ENCODE assay signal across 20 mouse cellular contexts in the genomic region with DNA sequence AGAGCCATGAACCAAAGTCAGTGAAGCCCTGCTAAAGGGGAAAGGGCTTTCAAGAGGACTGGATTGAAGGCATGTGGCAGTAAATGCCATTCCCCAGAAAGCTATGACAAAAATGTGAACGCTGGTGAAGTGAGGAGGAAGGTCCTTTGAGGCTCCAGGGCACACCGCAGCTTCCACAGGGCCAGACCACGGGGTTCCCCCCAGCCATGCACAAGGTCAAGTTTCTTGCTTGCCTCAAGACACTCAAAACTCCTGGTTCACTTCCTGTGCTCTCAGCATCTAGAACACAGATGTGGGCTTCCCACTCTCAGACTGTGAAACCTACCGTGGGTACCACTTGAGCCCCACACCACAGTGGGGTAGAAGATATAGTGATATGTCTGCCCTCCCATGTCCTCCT. TPM values are rescaled to one million over a fixed set of nuclear protein-coding genes. Genes with fewer than 3 reads are reported as not detected.
A peak's percentile ranks its signal among the peaks of the same experiment; 100 is the strongest.
DNase-seq lines count a peak whose midpoint lies in the region; ATAC-seq and TF ChIP-seq lines count a peak whose summit lies in the region.
"Had no signal": no experiment of that assay in that cellular context is flagged by ENCODE, and none has a peak within 500 bp of the region (broad histone marks: within the 10 kb centered on the region; RNA-seq: fewer than 3 reads in every experiment).

No protein-coding gene starts in this region.

- 38% methylated on average over 4 of the region's 4 CpGs for WGBS in heart, postnatal 0 days
- 75% methylated on average over 4 of the region's 4 CpGs for WGBS in kidney, embryonic 14.5 days

- CTCF ChIA-PET in Patski (lab: Charles Lee) = no interaction called here

- POLR2A ChIA-PET in Patski (lab: Charles Lee) = no interaction called here

- no peak overlapping the region for H3K27ac ChIP-seq in heart, postnatal 0 days (ENCODE audit: low read depth)
- H3K27ac ChIP-seq in kidney, embryonic 14.5 days (ENCODE audit: low read depth, low read length) = no peak overlapping the region
- H3K27ac ChIP-seq: embryonic facial prominence, embryonic 13.5 days; forebrain, embryonic 12.5 days; heart, adult 2 months; hindbrain, embryonic 10.5 days; hindbrain, embryonic 15.5 days had no signal

- TF ChIP-seq CTCF in heart, postnatal 0 days (IDR thresholded peaks at IDR 0.05; ENCODE audit: low read depth) = no peak
- TF ChIP-seq CTCF in Patski (IDR thresholded peaks at IDR 0.05) = no peak

- no peak overlapping the region for H3K4me3 ChIP-seq in heart, postnatal 0 days (ENCODE audit: low read depth, low read length)
- no peak overlapping the region for H3K4me3 ChIP-seq in kidney, embryonic 14.5 days (ENCODE audit: low read length)
- H3K4me3 ChIP-seq: embryonic facial prominence, embryonic 13.5 days; forebrain, embryonic 12.5 days; heart, adult 2 months; heart, embryonic 12.5 days; hindbrain, embryonic 10.5 days; hindbrain, embryonic 15.5 days had no signal

- H3K4me2 ChIP-seq in heart, postnatal 0 days (ENCODE audit: low read depth, low read length) = no peak overlapping the region
- H3K4me2 ChIP-seq in kidney, embryonic 14.5 days (replicated peaks; ENCODE audit: low read depth, low read length) = no peak overlapping the region
- H3K4me2 ChIP-seq: embryonic facial prominence, embryonic 13.5 days; forebrain, embryonic 12.5 days; heart, embryonic 12.5 days; hindbrain, embryonic 15.5 days had no signal

- peak; percentile 41; the same call in 1 of the 2 replicates for ATAC-seq in heart, postnatal 0 days (ENCODE audit: insufficient read depth, low read depth)
- no peak for ATAC-seq in kidney, embryonic 14.5 days (ENCODE audit: low FRiP score, low TSS enrichment)
- ATAC-seq in Patski = peak; percentile 48
- ATAC-seq: activated CD4-positive, CD25-positive, alpha-beta regulatory T cell, adult 4 months; forebrain, embryonic 16.5 days had no signal

- peaks cover 11% of the 10 kb centered on the region; the same call in 1 of the 2 replicates for H3K4me1 ChIP-seq in heart, postnatal 0 days (ENCODE audit: control insufficient read depth, insufficient read depth)
- H3K4me1 ChIP-seq in kidney, embryonic 14.5 days (ENCODE audit: control insufficient read depth, insufficient read depth, low read length) = no peaks in the 10 kb centered on the region

- DNase-seq in heart, postnatal 0 days (ENCODE audit: low spot score) = no peak
- no peak for DNase-seq in heart, adult 11 months
- peak; percentile 22 for DNase-seq in kidney, postnatal 14 days
- no peak for DNase-seq in Patski (ENCODE audit: low read depth, low spot score)
- DNase-seq in thymus, adult 18-20 months = no peak
- DNase-seq: adrenal gland, postnatal 14 days; cerebellum, adult 18-20 months; cerebellum, adult 9-11 months; cerebellum, postnatal 36 days; gastrocnemius, postnatal 10 days; heart, adult 2 months; heart, postnatal 10 days had no signal

- no peaks in the 10 kb centered on the region for H3K36me3 ChIP-seq in heart, postnatal 0 days (replicated peaks; ENCODE audit: control insufficient read depth, insufficient read depth, low read length)
- 0 out of 2 replicates have a peak, but pooled peaks cover 2% of the 10 kb centered on the region for H3K36me3 ChIP-seq in kidney, embryonic 14.5 days (ENCODE audit: control insufficient read depth, insufficient read depth, low read length)
- H3K36me3 ChIP-seq: forebrain, embryonic 12.5 days; heart, embryonic 12.5 days; hindbrain, embryonic 10.5 days had no signal

- H3K27me3 ChIP-seq in heart, postnatal 0 days (ENCODE audit: control insufficient read depth, insufficient read depth, low read length) = no peaks in the 10 kb centered on the region
- no peaks in the 10 kb centered on the region for H3K27me3 ChIP-seq in kidney, embryonic 14.5 days (ENCODE audit: control insufficient read depth, insufficient read depth, low read length)
- H3K27me3 ChIP-seq in Patski = no peaks in the 10 kb centered on the region
- H3K27me3 ChIP-seq: embryonic facial prominence, embryonic 13.5 days; forebrain, embryonic 12.5 days; heart, embryonic 12.5 days; hindbrain, embryonic 15.5 days had no signal

- no peaks in the 10 kb centered on the region for H3K9me3 ChIP-seq in heart, postnatal 0 days (replicated peaks; ENCODE audit: control insufficient read depth, low read length)
- no peaks in the 10 kb centered on the region for H3K9me3 ChIP-seq in kidney, embryonic 14.5 days (ENCODE audit: control insufficient read depth, low read length)
- H3K9me3 ChIP-seq: embryonic facial prominence, embryonic 13.5 days; forebrain, embryonic 12.5 days; heart, embryonic 12.5 days; hindbrain, embryonic 10.5 days; hindbrain, embryonic 15.5 days had no signal

- no peak overlapping the region for H3K9ac ChIP-seq in heart, postnatal 0 days (replicated peaks; ENCODE audit: low read depth, low read length)
- no peak overlapping the region for H3K9ac ChIP-seq in kidney, embryonic 14.5 days (ENCODE audit: low read depth, low read length)
- H3K9ac ChIP-seq: embryonic facial prominence, embryonic 13.5 days; forebrain, embryonic 12.5 days; heart, embryonic 12.5 days; hindbrain, embryonic 15.5 days had no signal

- TF ChIP-seq EP300 in heart, postnatal 0 days (IDR thresholded peaks at IDR 0.05; ENCODE audit: low read depth) = no peak

- in situ Hi-C loops in Patski (cut with MboI; ENCODE audit: low pct_unique_long_range_greater_than_20kb) = no loop called here

RNA-seq across cellular contexts. Expression of a gene that starts 46.4 kb away (rescaled TPM):
- 60.5 and 78.0 TPM in 2 replicates for total RNA-seq in heart, postnatal 0 days (2014; rRNA removed; ENCODE audit: low replicate concordance)
- polyA plus RNA-seq in heart, postnatal 0 days (2015; fragmentation: Nextera tagmentation; extraction: Ambion mirVana) = 47.2 and 49.6 TPM in 2 replicates
- 57.7 and 70.2 TPM in 2 replicates for polyA plus RNA-seq in kidney, embryonic 14.5 days (2014; fragmentation: Nextera tagmentation; extraction: Ambion mirVana)
- 35.4 TPM for polyA plus RNA-seq in Patski (2021)
- polyA plus RNA-seq: activated CD4-positive, CD25-positive, alpha-beta regulatory T cell, adult 4 months had no signal
